Mouse (Mus musculus) urinary bladder, adult 18-20 months (tissue): ENCODE data around the gene Olfr522.

Experiments
- DNase-seq, 2 experiments: peaks; one replicate each; pipeline ENCODE4 v3.0.0; 2022; ENCODE audit warnings: low spot score in 2 of 2, mixed read lengths in 2 of 2

Olfr522 gene

DNA sequence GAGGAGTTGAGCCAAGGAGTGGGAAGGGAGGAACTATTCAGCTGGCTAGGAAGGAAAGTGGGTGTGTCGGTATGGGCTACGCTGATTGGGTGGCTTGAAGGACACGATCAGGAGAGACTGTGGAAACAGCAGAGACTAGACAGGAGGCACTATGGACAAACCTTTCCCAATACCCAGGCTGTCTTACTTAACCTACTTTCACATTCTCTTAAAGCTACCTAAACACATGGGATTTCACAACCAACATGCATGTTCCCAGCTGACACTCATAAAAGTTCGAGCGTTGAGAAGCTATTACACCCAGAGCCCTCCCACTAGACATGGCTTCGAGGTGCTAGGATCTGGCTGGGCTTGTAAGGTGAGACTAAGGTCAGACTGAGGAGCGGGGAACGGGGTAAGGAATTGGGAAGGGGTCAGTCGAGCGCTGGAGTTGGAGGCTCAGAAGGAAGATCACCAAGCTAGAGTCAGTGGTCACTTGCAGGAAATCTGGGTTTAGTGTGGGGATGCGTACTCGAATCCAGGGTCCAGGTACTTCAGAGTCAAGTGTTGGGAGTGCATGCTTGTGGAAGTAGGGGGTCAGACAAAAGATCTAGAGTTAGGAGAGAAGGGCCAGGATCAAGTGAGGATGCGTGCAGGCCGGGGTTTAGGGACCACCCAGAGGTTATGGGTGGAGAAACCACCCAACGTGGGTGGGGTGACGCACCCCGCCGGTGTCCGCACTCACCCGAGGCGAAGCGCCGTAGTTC is 48.8 kb downstream of the Olfr522 start, which contains the start of gene Paox:
TSS of gene Paox (plus strand) at position 217 of the 746 bp plus-strand sequence.
- DNase-seq = no peak

DNA sequence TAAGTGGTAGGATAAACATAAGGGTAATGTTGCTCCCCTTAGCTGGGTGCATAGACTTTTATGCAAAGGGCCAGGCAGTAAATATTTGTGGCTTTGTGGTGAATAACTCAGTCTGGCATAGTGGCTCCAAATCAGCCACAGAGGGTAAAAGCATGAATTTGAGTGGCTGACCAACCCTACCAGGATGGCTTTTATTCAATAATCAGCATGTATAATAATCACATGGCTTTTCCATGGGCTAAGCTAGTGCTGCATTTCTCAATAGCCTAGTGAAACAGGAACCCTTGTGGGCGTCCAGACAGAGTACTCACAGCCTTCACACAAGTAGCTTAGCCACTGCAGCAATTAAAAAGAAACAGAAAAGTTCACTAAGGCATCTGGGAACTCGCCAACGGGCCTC is 52.6 kb downstream of the Olfr522 start:
- DNase-seq = no peak
